Mouse (Mus musculus): ENCODE results near the gene Kremen1. TPM values are rescaled to one million over a fixed set of nuclear protein-coding genes. Genes with fewer than 3 reads are reported as not detected.

The Kremen1 gene
- polyA plus RNA-seq, 1 experiment from 2014 or later = 16.3 TPM

DNA sequence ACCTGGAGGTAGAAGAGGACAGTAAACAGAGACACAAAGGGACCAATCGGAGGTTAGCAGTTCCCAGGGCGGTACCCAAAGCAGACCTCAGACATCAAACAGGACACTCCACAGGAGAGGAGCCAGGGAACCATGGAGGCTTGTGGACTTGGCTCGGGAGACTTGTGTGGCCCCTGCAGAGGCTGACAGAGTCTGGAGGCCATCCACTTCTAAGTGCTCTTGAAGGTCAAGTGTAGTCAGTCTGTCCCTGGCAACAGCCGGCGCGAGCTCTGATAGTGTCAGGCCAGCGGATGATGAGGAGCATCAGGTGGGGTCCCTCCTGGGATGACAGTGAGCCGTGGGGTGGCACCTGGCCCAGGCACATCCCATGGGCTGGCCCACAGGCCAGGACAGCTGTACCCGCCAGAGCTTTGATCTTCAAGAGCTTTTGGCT, 69.3 kb downstream of the Kremen1 start:
- WGBS (ENCODE audit: insufficient replicate concordance) = 29% methylated on average over 9 of the region's 9 CpGs
- peak; percentile 23; the same call in 1 of the 2 replicates for ATAC-seq (replicated peaks; ENCODE audit: insufficient number of reproducible peaks, low FRiP score, low TSS enrichment)
- H3K9me3 ChIP-seq (replicated peaks; ENCODE audit: control insufficient read depth, low read length) = no peaks in the 10 kb centered on the region
- no peak overlapping the region for H3K4me2 ChIP-seq
- no peak overlapping the region for H3K4me3 ChIP-seq (ENCODE audit: low read depth, low read length)
- peaks cover 3% of the 10 kb centered on the region for H3K36me3 ChIP-seq (ENCODE audit: control insufficient read depth, insufficient read depth, low read length)
- H3K27me3 ChIP-seq (ENCODE audit: control insufficient read depth, insufficient read depth, low read length) = no peaks in the 10 kb centered on the region
- peaks cover 47% of the 10 kb centered on the region for H3K4me1 ChIP-seq (ENCODE audit: control insufficient read depth, insufficient read depth, low read length)
- H3K9ac ChIP-seq (ENCODE audit: low read depth, low read length) = peak overlapping the region; percentile 53; the same call in 1 of the 2 replicates
- H3K27ac ChIP-seq (ENCODE audit: low read depth, low read length) = peak overlapping the region; percentile 46

DNA sequence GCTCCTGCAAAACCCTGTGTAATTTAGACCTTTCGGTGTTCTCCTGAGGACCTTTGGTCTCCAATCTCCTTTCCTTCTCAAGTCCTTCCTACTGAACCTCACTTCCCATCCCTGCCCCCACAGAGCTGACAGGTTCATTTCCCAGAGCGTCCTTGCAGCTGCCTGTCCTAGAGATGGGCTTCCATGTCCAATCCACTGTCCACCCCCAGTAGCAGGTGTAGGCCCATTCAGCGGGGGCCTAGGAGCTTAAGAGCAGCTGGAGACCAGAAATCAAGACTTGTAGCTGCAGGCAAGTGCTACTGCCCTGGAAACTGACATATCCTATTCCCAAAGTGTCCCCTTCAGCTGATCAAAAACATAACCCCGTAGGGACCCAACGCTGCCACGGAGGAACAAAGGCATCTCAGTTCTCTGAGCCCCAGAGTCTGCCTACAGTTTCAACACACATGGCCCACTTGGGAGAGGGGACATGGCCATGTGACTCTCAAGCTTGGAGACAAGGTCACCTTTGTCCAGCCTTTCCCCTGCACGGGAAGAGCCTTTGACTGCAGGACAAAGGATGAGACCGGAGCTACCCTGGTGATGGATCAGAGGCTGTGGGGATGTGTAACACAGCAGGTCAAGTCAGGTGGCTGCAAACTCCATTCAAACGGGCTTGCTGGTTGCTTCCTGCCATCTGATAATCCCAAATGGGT, 72.0 kb downstream of the Kremen1 start:
- H3K9ac ChIP-seq (ENCODE audit: low read depth, low read length) = no peak overlapping the region
- no peaks in the 10 kb centered on the region for H3K27me3 ChIP-seq (ENCODE audit: control insufficient read depth, insufficient read depth, low read length)
- no peaks in the 10 kb centered on the region for H3K9me3 ChIP-seq (replicated peaks; ENCODE audit: control insufficient read depth, low read length)
- no peak overlapping the region for H3K4me2 ChIP-seq
- H3K36me3 ChIP-seq (ENCODE audit: control insufficient read depth, insufficient read depth, low read length) = no peaks in the 10 kb centered on the region
- no peak overlapping the region; the same call in 1 of the 2 replicates for H3K27ac ChIP-seq (ENCODE audit: low read depth, low read length)
- 46% methylated on average over 9 of the region's 9 CpGs for WGBS (ENCODE audit: insufficient replicate concordance)
- no peak overlapping the region for H3K4me3 ChIP-seq (ENCODE audit: low read depth, low read length)
- ATAC-seq (replicated peaks; ENCODE audit: insufficient number of reproducible peaks, low FRiP score, low TSS enrichment) = no peak
- peaks cover 38% of the 10 kb centered on the region for H3K4me1 ChIP-seq (ENCODE audit: control insufficient read depth, insufficient read depth, low read length)

DNA sequence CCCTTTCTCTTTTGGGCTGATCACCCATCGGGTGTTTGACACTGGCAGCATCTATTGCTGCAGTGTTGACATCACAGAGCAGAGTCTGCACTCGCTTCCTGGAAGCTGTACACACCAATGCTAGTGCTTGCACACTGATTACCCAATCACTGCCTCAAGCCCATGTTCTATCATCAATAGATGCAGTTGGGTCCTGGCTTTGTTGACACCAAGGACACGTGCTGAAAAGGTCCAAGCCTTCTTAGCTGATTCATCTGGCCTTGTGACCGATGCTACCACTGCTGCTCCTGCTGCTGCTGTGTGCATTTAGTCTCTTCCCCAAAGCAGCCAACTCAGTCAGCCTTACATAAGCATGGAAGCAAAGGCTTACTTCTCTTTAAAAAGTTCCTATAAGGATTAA, 73.2 kb downstream of the Kremen1 start:
- 86% methylated on average over 4 of the region's 4 CpGs for WGBS (ENCODE audit: insufficient replicate concordance)
- H3K36me3 ChIP-seq (ENCODE audit: control insufficient read depth, insufficient read depth, low read length) = no peaks in the 10 kb centered on the region
- H3K27me3 ChIP-seq (ENCODE audit: control insufficient read depth, insufficient read depth, low read length) = no peaks in the 10 kb centered on the region
- H3K9me3 ChIP-seq (replicated peaks; ENCODE audit: control insufficient read depth, low read length) = no peaks in the 10 kb centered on the region
- no peak for ATAC-seq (replicated peaks; ENCODE audit: insufficient number of reproducible peaks, low FRiP score, low TSS enrichment)
- peaks cover 34% of the 10 kb centered on the region for H3K4me1 ChIP-seq (ENCODE audit: control insufficient read depth, insufficient read depth, low read length)
- no peak overlapping the region for H3K4me3 ChIP-seq (ENCODE audit: low read depth, low read length)
- no peak overlapping the region for H3K27ac ChIP-seq (ENCODE audit: low read depth, low read length)
- H3K9ac ChIP-seq (ENCODE audit: low read depth, low read length) = no peak overlapping the region
- no peak overlapping the region for H3K4me2 ChIP-seq

DNA sequence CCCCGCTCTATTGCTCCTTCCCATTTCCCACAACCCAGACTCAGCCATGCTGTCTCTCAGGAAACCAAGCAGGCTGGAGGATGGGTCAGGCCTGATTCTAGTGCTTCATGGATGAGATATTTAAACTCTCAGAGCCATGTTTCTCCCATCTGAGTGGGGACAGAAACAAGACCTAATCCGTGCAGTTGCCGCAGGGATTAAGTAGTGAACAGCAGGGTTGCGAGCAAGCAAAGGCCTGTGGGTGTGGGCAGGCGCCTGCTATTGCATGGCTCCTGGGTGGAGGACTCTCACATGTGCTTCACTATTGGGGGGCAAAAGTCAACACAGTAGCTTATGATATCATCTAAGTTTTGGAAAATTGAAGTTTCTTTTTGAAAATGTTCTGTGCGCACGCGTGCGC, 76.5 kb downstream of the Kremen1 start:
- Histone ChIP-seq H3K36me3 (ENCODE audit: control insufficient read depth, insufficient read depth, low read length) (no peaks in the 10 kb centered on the region), H3K4me1 (ENCODE audit: control insufficient read depth, insufficient read depth, low read length) (peaks cover 15% of the 10 kb centered on the region), H3K27ac (ENCODE audit: low read depth, low read length) (no peak overlapping the region), H3K4me3 (ENCODE audit: low read depth, low read length) (no peak overlapping the region), H3K27me3 (ENCODE audit: control insufficient read depth, insufficient read depth, low read length) (no peaks in the 10 kb centered on the region), H3K4me2 (no peak overlapping the region), H3K9ac (ENCODE audit: low read depth, low read length) (no peak overlapping the region), H3K9me3 (replicated peaks; ENCODE audit: control insufficient read depth, low read length) (no peaks in the 10 kb centered on the region)
- WGBS (ENCODE audit: insufficient replicate concordance) = 88% methylated on average over 9 of the region's 9 CpGs
- no peak for ATAC-seq (replicated peaks; ENCODE audit: insufficient number of reproducible peaks, low FRiP score, low TSS enrichment)

DNA sequence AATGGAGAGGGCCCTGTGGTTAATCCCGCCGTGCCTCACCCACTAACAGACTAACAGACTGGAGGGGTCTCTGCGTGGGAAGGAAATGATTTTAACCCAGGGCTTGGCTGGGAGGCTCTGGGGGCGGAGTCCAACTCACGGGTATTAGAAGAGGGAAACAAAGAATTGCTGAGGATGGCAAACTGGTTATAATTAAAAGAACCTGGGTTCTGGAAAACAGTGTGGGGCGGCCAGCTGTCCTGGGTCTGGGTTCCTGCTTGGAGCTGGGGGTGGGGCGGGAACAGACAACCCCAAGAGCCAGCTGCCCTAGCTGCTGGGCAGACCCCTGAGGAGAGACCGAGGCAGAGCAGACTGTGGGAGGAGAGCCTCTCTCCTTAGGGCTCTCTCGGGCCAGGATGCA, 77.1 kb downstream of the Kremen1 start:
- ATAC-seq (replicated peaks; ENCODE audit: insufficient number of reproducible peaks, low FRiP score, low TSS enrichment) = no peak
- H3K9me3 ChIP-seq (replicated peaks; ENCODE audit: control insufficient read depth, low read length) = no peaks in the 10 kb centered on the region
- no peak overlapping the region for H3K4me2 ChIP-seq
- no peaks in the 10 kb centered on the region for H3K36me3 ChIP-seq (ENCODE audit: control insufficient read depth, insufficient read depth, low read length)
- no peak overlapping the region for H3K27ac ChIP-seq (ENCODE audit: low read depth, low read length)
- no peak overlapping the region for H3K9ac ChIP-seq (ENCODE audit: low read depth, low read length)
- WGBS (ENCODE audit: insufficient replicate concordance) = 39% methylated on average over 8 of the region's 9 CpGs
- H3K4me1 ChIP-seq (ENCODE audit: control insufficient read depth, insufficient read depth, low read length) = peaks cover 9% of the 10 kb centered on the region
- H3K4me3 ChIP-seq (ENCODE audit: low read depth, low read length) = no peak overlapping the region
- H3K27me3 ChIP-seq (ENCODE audit: control insufficient read depth, insufficient read depth, low read length) = no peaks in the 10 kb centered on the region

DNA sequence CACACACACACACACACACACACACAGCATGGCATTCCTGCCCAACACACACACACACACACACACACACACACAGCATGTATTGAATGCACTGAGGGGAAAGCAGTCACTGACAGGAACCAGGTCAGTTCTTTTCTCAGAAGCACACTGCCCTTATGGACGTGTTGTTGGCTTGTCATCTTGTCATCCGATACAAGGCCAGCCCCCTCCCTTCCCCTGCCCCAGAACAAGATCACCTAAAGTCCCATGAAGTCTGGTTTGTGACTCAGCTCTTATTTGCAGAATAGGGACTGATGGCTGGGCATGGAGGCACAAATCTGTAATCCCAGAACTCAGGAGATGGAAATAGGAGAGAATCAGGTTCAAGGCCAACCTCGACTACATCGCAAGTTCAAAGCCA, 78.5 kb downstream of the Kremen1 start:
- Histone ChIP-seq H3K27ac (ENCODE audit: low read depth, low read length) (no peak overlapping the region), H3K36me3 (ENCODE audit: control insufficient read depth, insufficient read depth, low read length) (no peaks in the 10 kb centered on the region), H3K4me3 (ENCODE audit: low read depth, low read length) (no peak overlapping the region), H3K4me1 (ENCODE audit: control insufficient read depth, insufficient read depth, low read length) (peaks cover 6% of the 10 kb centered on the region; the same call in 1 of the 2 replicates), H3K9me3 (replicated peaks; ENCODE audit: control insufficient read depth, low read length) (no peaks in the 10 kb centered on the region), H3K27me3 (ENCODE audit: control insufficient read depth, insufficient read depth, low read length) (no peaks in the 10 kb centered on the region), H3K9ac (ENCODE audit: low read depth, low read length) (no peak overlapping the region), H3K4me2 (no peak overlapping the region)
- WGBS (ENCODE audit: insufficient replicate concordance) = 59% methylated on average over 4 of the region's 4 CpGs
- no peak for ATAC-seq (replicated peaks; ENCODE audit: insufficient number of reproducible peaks, low FRiP score, low TSS enrichment)

DNA sequence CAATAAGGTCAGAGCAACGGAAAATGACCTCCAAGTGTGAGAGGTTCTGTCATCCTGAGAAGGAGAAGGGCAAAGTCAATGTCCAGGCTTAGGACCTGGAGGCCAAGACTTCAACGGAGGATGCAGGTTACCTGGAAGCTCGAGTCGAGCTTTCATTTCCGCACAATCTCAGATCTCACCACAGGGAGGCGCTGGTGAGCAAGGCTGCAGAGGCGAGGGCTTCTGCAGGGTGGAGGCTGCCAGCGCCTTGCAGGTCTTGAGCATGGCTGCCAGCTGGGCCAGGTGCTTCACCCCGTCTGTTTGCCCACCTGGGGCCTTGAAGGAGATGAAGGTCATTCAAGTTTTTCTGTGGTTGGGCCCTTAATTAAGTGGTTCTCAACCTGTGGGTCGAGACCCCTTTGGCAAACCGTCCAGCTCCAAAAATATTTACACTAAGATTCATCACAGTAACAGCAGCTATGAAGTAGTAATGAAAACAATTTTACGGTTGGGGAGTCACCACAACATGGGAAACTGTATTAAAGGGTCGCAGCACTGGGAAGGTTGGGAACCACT, 79.4 kb downstream of the Kremen1 start:
- Histone ChIP-seq H3K36me3 (ENCODE audit: control insufficient read depth, insufficient read depth, low read length) (no peaks in the 10 kb centered on the region), H3K4me1 (ENCODE audit: control insufficient read depth, insufficient read depth, low read length) (peaks cover 6% of the 10 kb centered on the region; the same call in 1 of the 2 replicates), H3K27ac (ENCODE audit: low read depth, low read length) (no peak overlapping the region), H3K4me2 (no peak overlapping the region), H3K9ac (ENCODE audit: low read depth, low read length) (no peak overlapping the region), H3K4me3 (ENCODE audit: low read depth, low read length) (no peak overlapping the region), H3K9me3 (replicated peaks; ENCODE audit: control insufficient read depth, low read length) (no peaks in the 10 kb centered on the region), H3K27me3 (ENCODE audit: control insufficient read depth, insufficient read depth, low read length) (no peaks in the 10 kb centered on the region)
- 21% methylated on average over 13 of the region's 13 CpGs for WGBS (ENCODE audit: insufficient replicate concordance)
- ATAC-seq (replicated peaks; ENCODE audit: insufficient number of reproducible peaks, low FRiP score, low TSS enrichment) = no peak

DNA sequence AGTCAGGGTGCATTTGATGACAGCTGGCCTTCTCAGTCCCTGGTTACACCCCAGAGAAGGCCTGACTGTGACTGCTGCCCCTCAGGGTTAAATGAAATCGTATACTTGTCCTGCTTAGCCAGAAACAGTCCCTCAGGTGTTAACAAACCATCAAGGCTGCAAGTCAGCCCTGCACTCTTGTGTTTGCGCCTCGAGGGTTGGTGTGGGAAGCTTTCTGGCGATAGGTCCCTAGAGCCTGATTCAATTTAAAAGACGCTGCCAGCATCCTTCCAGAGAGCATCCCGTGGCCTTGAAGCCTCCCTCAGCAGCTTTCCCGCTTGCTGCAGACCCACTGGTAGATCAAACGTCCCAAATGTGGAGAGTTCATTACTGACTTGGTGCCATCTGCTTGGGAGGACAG, 82.0 kb downstream of the Kremen1 start:
- 38% methylated on average over 8 of the region's 8 CpGs for WGBS (ENCODE audit: insufficient replicate concordance)
- no peaks in the 10 kb centered on the region for H3K36me3 ChIP-seq (ENCODE audit: control insufficient read depth, insufficient read depth, low read length)
- ATAC-seq (replicated peaks; ENCODE audit: insufficient number of reproducible peaks, low FRiP score, low TSS enrichment) = no peak
- H3K4me1 ChIP-seq (ENCODE audit: control insufficient read depth, insufficient read depth, low read length) = peaks cover 6% of the 10 kb centered on the region; the same call in 1 of the 2 replicates
- no peak overlapping the region for H3K9ac ChIP-seq (ENCODE audit: low read depth, low read length)
- no peaks in the 10 kb centered on the region for H3K9me3 ChIP-seq (replicated peaks; ENCODE audit: control insufficient read depth, low read length)
- no peaks in the 10 kb centered on the region for H3K27me3 ChIP-seq (ENCODE audit: control insufficient read depth, insufficient read depth, low read length)
- H3K27ac ChIP-seq (ENCODE audit: low read depth, low read length) = no peak overlapping the region
- no peak overlapping the region for H3K4me2 ChIP-seq
- H3K4me3 ChIP-seq (ENCODE audit: low read depth, low read length) = no peak overlapping the region

DNA sequence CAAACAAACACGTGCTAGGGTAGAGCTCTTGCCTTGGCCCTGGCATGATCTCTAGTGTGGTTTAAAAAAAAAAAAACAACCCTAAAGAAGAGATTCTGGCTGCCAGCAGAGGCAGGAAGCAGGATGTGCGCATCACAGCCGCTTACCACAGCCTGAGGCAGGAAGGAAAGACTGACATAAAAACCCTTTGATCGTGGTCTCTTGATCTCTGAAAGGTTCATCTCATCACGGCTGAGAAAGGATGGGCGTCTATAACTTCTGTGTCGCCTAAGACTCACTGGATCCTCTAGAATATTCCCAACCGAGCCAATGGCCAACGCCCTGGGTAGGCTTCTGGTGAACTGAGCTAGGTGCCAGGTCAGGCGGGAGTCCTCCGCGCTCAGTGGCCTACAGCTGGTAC, 84.2 kb downstream of the Kremen1 start:
- 69% methylated on average over 12 of the region's 12 CpGs for WGBS (ENCODE audit: insufficient replicate concordance)
- Histone ChIP-seq H3K4me1 (ENCODE audit: control insufficient read depth, insufficient read depth, low read length) (peaks cover 3% of the 10 kb centered on the region), H3K27ac (ENCODE audit: low read depth, low read length) (no peak overlapping the region), H3K9ac (ENCODE audit: low read depth, low read length) (no peak overlapping the region), H3K27me3 (ENCODE audit: control insufficient read depth, insufficient read depth, low read length) (no peaks in the 10 kb centered on the region), H3K9me3 (replicated peaks; ENCODE audit: control insufficient read depth, low read length) (no peaks in the 10 kb centered on the region), H3K4me3 (ENCODE audit: low read depth, low read length) (no peak overlapping the region), H3K36me3 (ENCODE audit: control insufficient read depth, insufficient read depth, low read length) (no peaks in the 10 kb centered on the region), H3K4me2 (no peak overlapping the region)
- no peak for ATAC-seq (replicated peaks; ENCODE audit: insufficient number of reproducible peaks, low FRiP score, low TSS enrichment)

All from heart, embryonic 11.5 days (tissue).